Mouse (Mus musculus) bone marrow macrophage, adult 2 months (primary cell): ENCODE measurements around the gene Aven. TPM values are rescaled to one million over a fixed set of nuclear protein-coding genes. Genes with fewer than 3 reads are reported as not detected.

ENCODE experiments used
- H3K27ac ChIP-seq: 2 replicates; pipeline ENCODE4 v1.5.1; 2012; ENCODE audit warnings: low read depth, low read length; ENCODE audit not compliant: insufficient read depth
- H3K4me1 ChIP-seq: 2 replicates; pipeline ENCODE4 v1.6.1; 2012; ENCODE audit warnings: low read length; ENCODE audit not compliant: control insufficient read depth, insufficient read depth
- H3K4me3 ChIP-seq: 2 replicates; pipeline ENCODE4 v1.5.1; 2012; ENCODE audit warnings: mild to moderate bottlenecking, low read length, moderate library complexity; ENCODE audit not compliant: insufficient read depth
- CTCF ChIP-seq: IDR thresholded peaks from 2 replicates; pipeline ENCODE4 v1.5.1; 2012; ENCODE audit warnings: low read depth, mild to moderate bottlenecking, low read length, moderate library complexity
- POLR2A ChIP-seq: IDR thresholded peaks from 2 replicates; pipeline ENCODE4 v1.6.1; 2012; ENCODE audit warnings: mild to moderate bottlenecking, low read depth, low read length, borderline replicate concordance
- polyA plus RNA-seq: library from polyadenylated mRNA; stranded (reverse); fragments of >200 nt; gene quantifications from 2 replicates; pipeline ENCODE4 v1.2.4, GENCODE M21; 2012; ENCODE audit not compliant: missing spikeins, insufficient read depth, insufficient read length

The Aven gene
- polyA plus RNA-seq, 1 experiment: 8.9 TPM

- TF ChIP-seq POLR2A (no peak), CTCF (no peak)
- no peak overlapping the region for H3K4me3 ChIP-seq
- no peak overlapping the region for H3K27ac ChIP-seq
Measured at GRCm38 (mm10) chr2:112595807-112596206, 103.0 kb downstream of the Aven start.

GRCm38 (mm10) chr2:112596415-112596814 lies 103.7 kb downstream of the Aven start:
- Histone ChIP-seq H3K4me1 (peaks cover 6% of the 10 kb centered on the region), H3K27ac (no peak overlapping the region), H3K4me3 (no peak overlapping the region)
- no peak for TF ChIP-seq POLR2A
- TF ChIP-seq CTCF: no peak

More at GRCm38 (mm10) chr2:112595807-112596206, 103.0 kb downstream of the Aven start:
- peaks cover 6% of the 10 kb centered on the region for H3K4me1 ChIP-seq

- Histone ChIP-seq H3K4me3 (no peak overlapping the region), H3K27ac (no peak overlapping the region), H3K4me1 (peaks cover 6% of the 10 kb centered on the region)
- TF ChIP-seq CTCF (no peak), POLR2A (no peak)
Measured at GRCm38 (mm10) chr2:112597064-112597463, 104.3 kb downstream of the Aven start.

GRCm38 (mm10) chr2:112600222-112600621 lies 107.5 kb downstream of the Aven start:
- Histone ChIP-seq H3K4me3 (no peak overlapping the region), H3K4me1 (peaks cover 2% of the 10 kb centered on the region), H3K27ac (no peak overlapping the region)
- TF ChIP-seq POLR2A (no peak), CTCF (no peak)

- Histone ChIP-seq H3K4me1 (no peaks in the 10 kb centered on the region), H3K27ac (no peak overlapping the region), H3K4me3 (no peak overlapping the region)
- no peak for TF ChIP-seq CTCF
- TF ChIP-seq POLR2A: no peak
Measured at GRCm38 (mm10) chr2:112602487-112602886, 109.7 kb downstream of the Aven start.

- Histone ChIP-seq H3K4me3 (no peak overlapping the region), H3K27ac (no peak overlapping the region), H3K4me1 (no peaks in the 10 kb centered on the region)
- no peak for TF ChIP-seq POLR2A
- TF ChIP-seq CTCF: no peak
Measured at GRCm38 (mm10) chr2:112606536-112606935, 113.8 kb downstream of the Aven start.

- no peak for TF ChIP-seq CTCF
- TF ChIP-seq POLR2A: no peak
- no peak overlapping the region for H3K27ac ChIP-seq
- H3K4me3 ChIP-seq: no peak overlapping the region
- H3K4me1 ChIP-seq: no peaks in the 10 kb centered on the region
Measured at GRCm38 (mm10) chr2:112612628-112613027, 119.9 kb downstream of the Aven start.

- no peak overlapping the region for H3K4me3 ChIP-seq
- no peak overlapping the region for H3K27ac ChIP-seq
- H3K4me1 ChIP-seq: no peaks in the 10 kb centered on the region
- no peak for TF ChIP-seq POLR2A
Measured at GRCm38 (mm10) chr2:112614375-112614774, 121.6 kb downstream of the Aven start.

- no peaks in the 10 kb centered on the region for H3K4me1 ChIP-seq
- no peak overlapping the region for H3K27ac ChIP-seq
- H3K4me3 ChIP-seq: no peak overlapping the region
- TF ChIP-seq CTCF (no peak), POLR2A (no peak)
Measured at GRCm38 (mm10) chr2:112617206-112617605, 124.4 kb downstream of the Aven start.

GRCm38 (mm10) chr2:112625156-112625555 lies 132.4 kb downstream of the Aven start:
- no peaks in the 10 kb centered on the region for H3K4me1 ChIP-seq
- no peak overlapping the region for H3K27ac ChIP-seq
- TF ChIP-seq CTCF: no peak
- TF ChIP-seq POLR2A: no peak
- no peak overlapping the region for H3K4me3 ChIP-seq

GRCm38 (mm10) chr2:112630669-112631068 lies 137.9 kb downstream of the Aven start:
- Histone ChIP-seq H3K4me3 (no peak overlapping the region), H3K4me1 (no peaks in the 10 kb centered on the region), H3K27ac (no peak overlapping the region)
- TF ChIP-seq CTCF (no peak), POLR2A (no peak)
